Mouse (Mus musculus): ENCODE measurements at regions not wholly inside any gene's neighbourhood (a gene's known extent, or its start where the extent isn't known, plus 50 kb on each side); places are given as distances from the start of the nearest gene placed in this dataset.

- no peak for DNase-seq
- Histone ChIP-seq H3K4me1 (ENCODE audit: control insufficient read depth, insufficient read depth, low read length) (no peaks in the 10 kb centered on the region), H3K4me3 (replicated peaks; ENCODE audit: extremely low read depth, low read depth, low read length) (no peak overlapping the region)
- TF ChIP-seq CTCF (IDR thresholded peaks at IDR 0.05; ENCODE audit: insufficient read depth, low read length) (no peak), POLR2A (IDR thresholded peaks at IDR 0.05; ENCODE audit: borderline replicate concordance, extremely low read depth, low read depth, low read length) (no peak)
- 61% methylated on average over 10 of the region's 10 CpGs for WGBS
These were observed 64.4 kb upstream of the Ankrd34c start for GRCm38 (mm10) chr9:89802658-89803057.

GRCm38 (mm10) chr9:89793018-89793417 lies 54.7 kb upstream of the Ankrd34c start:
- DNase-seq: peak; percentile 55
- Histone ChIP-seq H3K4me1 (ENCODE audit: control insufficient read depth, insufficient read depth, low read length) (no peaks in the 10 kb centered on the region), H3K4me3 (replicated peaks; ENCODE audit: extremely low read depth, low read depth, low read length) (no peak overlapping the region)
- no peak for TF ChIP-seq POLR2A (IDR thresholded peaks at IDR 0.05; ENCODE audit: borderline replicate concordance, extremely low read depth, low read depth, low read length)
- TF ChIP-seq CTCF (IDR thresholded peaks at IDR 0.05; ENCODE audit: insufficient read depth, low read length): peak; percentile 83
- 6% methylated on average over 6 of the region's 6 CpGs for WGBS

- Histone ChIP-seq H3K4me1 (ENCODE audit: control insufficient read depth, insufficient read depth, low read length) (no peaks in the 10 kb centered on the region), H3K4me3 (replicated peaks; ENCODE audit: extremely low read depth, low read depth, low read length) (no peak overlapping the region)
- TF ChIP-seq POLR2A (IDR thresholded peaks at IDR 0.05; ENCODE audit: borderline replicate concordance, extremely low read depth, low read depth, low read length) (no peak), CTCF (IDR thresholded peaks at IDR 0.05; ENCODE audit: insufficient read depth, low read length) (no peak)
- DNase-seq: no peak
- 65% methylated on average over 5 of the region's 5 CpGs for WGBS
These were observed 51.7 kb upstream of the Ankrd34c start for GRCm38 (mm10) chr9:89789926-89790325.

- Histone ChIP-seq H3K4me1 (ENCODE audit: control insufficient read depth, insufficient read depth, low read length) (no peaks in the 10 kb centered on the region), H3K4me3 (replicated peaks; ENCODE audit: extremely low read depth, low read depth, low read length) (no peak overlapping the region)
- DNase-seq: no peak
- TF ChIP-seq CTCF (IDR thresholded peaks at IDR 0.05; ENCODE audit: insufficient read depth, low read length) (no peak), POLR2A (IDR thresholded peaks at IDR 0.05; ENCODE audit: borderline replicate concordance, extremely low read depth, low read depth, low read length) (no peak)
- 88% methylated on average over 1 of the region's 1 CpGs for WGBS
These were observed 50.4 kb upstream of the Ankrd34c start for GRCm38 (mm10) chr9:89788651-89789050.
